Mouse (Mus musculus) spleen, adult 2 months (tissue): ENCODE results near the gene Ibtk.

Experiments
- CTCF ChIP-seq: fragments of 200-500 bp; IDR thresholded peaks from 2 replicates; pipeline ENCODE4 v1.5.1; 2011; ENCODE audit warnings: mild to moderate bottlenecking, inconsistent platforms; ENCODE audit not compliant: insufficient read depth, insufficient read length, insufficient replicate concordance; ENCODE audit errors: extremely low read depth
- POLR2A ChIP-seq: fragments of 200-500 bp; IDR thresholded peaks from 2 replicates; pipeline ENCODE4 v1.6.1; 2011; ENCODE audit warnings: low read depth, low read length, inconsistent platforms

- TF ChIP-seq CTCF (no peak), POLR2A (no peak)
Observed at GRCm38 (mm10) chr9:85767255-85767654, 18.1 kb upstream of the Ibtk start.
